Mouse (Mus musculus) testis, adult 2 months (tissue): Measurements from ENCODE around the gene Tmem170.

ENCODE experiments used
- CTCF ChIP-seq: fragments of 200-500 bp; IDR thresholded peaks from 2 replicates; pipeline ENCODE4 v1.5.1; 2012; ENCODE audit warnings: low read depth, mild to moderate bottlenecking, inconsistent platforms, low read length, moderate library complexity; ENCODE audit not compliant: control insufficient read depth, insufficient read depth, insufficient replicate concordance
- POLR2A ChIP-seq: fragments of 200-500 bp; IDR thresholded peaks from 2 replicates; pipeline ENCODE4 v1.6.1; 2012; ENCODE audit warnings: low read depth, mild to moderate bottlenecking, inconsistent platforms, low read length, moderate library complexity; ENCODE audit not compliant: control insufficient read depth

GRCm38 (mm10) chr8:111911572-111911971, 35.0 kb upstream of the Tmem170 start:
- TF ChIP-seq CTCF (no peak), POLR2A (no peak)
